Mouse (Mus musculus): Measurements from ENCODE around the gene Qprt.

DNA sequence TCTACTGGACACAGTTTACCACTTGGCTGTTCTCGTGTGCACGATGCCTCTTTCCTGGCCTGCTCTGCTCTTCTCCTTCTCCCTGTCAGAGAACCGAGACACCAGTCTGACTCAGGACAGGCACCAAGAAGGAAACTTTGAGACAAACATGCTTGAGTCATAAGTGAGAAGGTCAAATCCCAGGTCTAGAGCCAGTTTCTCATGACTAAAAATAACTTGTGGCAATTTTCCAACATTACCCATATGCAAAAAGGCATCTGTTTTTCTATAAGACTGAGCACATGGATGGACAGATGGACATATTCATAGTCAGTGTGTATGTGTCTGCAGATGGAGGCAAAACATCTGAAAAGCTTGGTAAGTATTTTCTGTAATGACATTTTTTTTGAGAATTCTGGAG lies 31.5 kb upstream of the Qprt start:
- TF ChIP-seq ZNF384 (IDR thresholded peaks at IDR 0.05; ENCODE audit: low read depth, low read length) (no peak), ZC3H11A (IDR thresholded peaks at IDR 0.05; ENCODE audit: borderline replicate concordance, low read depth, low read length) (no peak), CHD2 (IDR thresholded peaks at IDR 0.05; ENCODE audit: low read depth, low read length) (no peak)

Measured in ES-E14 (cell line).